Mouse (Mus musculus) E14TG2a.4 (cell line): ENCODE results near the gene Synrg.

Experiments used
- H3K27me3 ChIP-seq: 2 replicates; pipeline ENCODE4 v1.6.1; 2014; ENCODE audit warnings: low read length, control low read depth; ENCODE audit not compliant: insufficient read depth
- H3K36me3 ChIP-seq: 2 replicates; pipeline ENCODE4 v1.6.1; 2014; ENCODE audit warnings: low read length, control low read depth; ENCODE audit not compliant: insufficient read depth
- H3K4me1 ChIP-seq: replicated peaks from 2 replicates; pipeline ENCODE4 v1.6.1; 2014; ENCODE audit warnings: low read depth, low read length, control low read depth
- H3K4me3 ChIP-seq: replicated peaks from 2 replicates; pipeline ENCODE4 v1.5.1; 2014; ENCODE audit warnings: mild to moderate bottlenecking, low read length
- H3K9me3 ChIP-seq: 2 replicates; pipeline ENCODE4 v1.6.1; 2014; ENCODE audit warnings: low read length, control low read depth
- CTCF ChIP-seq: conservative IDR thresholded peaks from 2 replicates; pipeline ENCODE4 v1.5.1; 2014; ENCODE audit warnings: low read length
- NANOG ChIP-seq: IDR thresholded peaks from 2 replicates; pipeline ENCODE4 v1.6.1; 2014; ENCODE audit warnings: borderline replicate concordance, low read length, mixed read lengths
- POU5F1 ChIP-seq: IDR thresholded peaks from 2 replicates; pipeline ENCODE4 v1.6.1; 2014; ENCODE audit warnings: low read length, borderline replicate concordance

Gene Synrg

GRCm38 (mm10) chr11:84044988-84045387 lies 80.8 kb downstream of the Synrg start:
- TF ChIP-seq POU5F1 (no peak), NANOG (no peak)
- H3K4me3 ChIP-seq, result no peak overlapping the region
- H3K27me3 ChIP-seq, result no peaks in the 10 kb centered on the region; the same call in 1 of the 2 replicates
- peaks cover 12% of the 10 kb centered on the region for H3K36me3 ChIP-seq
- peaks cover 7% of the 10 kb centered on the region; the same call in 1 of the 2 replicates for H3K4me1 ChIP-seq
- no peaks in the 10 kb centered on the region for H3K9me3 ChIP-seq

- Histone ChIP-seq H3K4me1 (peaks cover 7% of the 10 kb centered on the region; the same call in 1 of the 2 replicates), H3K27me3 (no peaks in the 10 kb centered on the region; the same call in 1 of the 2 replicates), H3K4me3 (no peak overlapping the region), H3K9me3 (no peaks in the 10 kb centered on the region), H3K36me3 (no peaks in the 10 kb centered on the region)
- no peak for TF ChIP-seq POU5F1
- no peak for TF ChIP-seq NANOG
- no peak for TF ChIP-seq CTCF
Observed at GRCm38 (mm10) chr11:84047270-84047669, 83.0 kb downstream of the Synrg start.

GRCm38 (mm10) chr11:84048411-84048810 lies 84.2 kb downstream of the Synrg start:
- H3K36me3 ChIP-seq, result no peaks in the 10 kb centered on the region
- no peaks in the 10 kb centered on the region; the same call in 1 of the 2 replicates for H3K27me3 ChIP-seq
- peak overlapping the region; percentile 46 for H3K4me3 ChIP-seq
- H3K4me1 ChIP-seq, result peaks cover 11% of the 10 kb centered on the region; the same call in 1 of the 2 replicates
- H3K9me3 ChIP-seq, result no peaks in the 10 kb centered on the region
- TF ChIP-seq POU5F1, result no peak
- no peak for TF ChIP-seq CTCF
- TF ChIP-seq NANOG, result no peak

GRCm38 (mm10) chr11:84053055-84053454 lies 88.8 kb downstream of the Synrg start:
- no peaks in the 10 kb centered on the region for H3K36me3 ChIP-seq
- H3K27me3 ChIP-seq, result no peaks in the 10 kb centered on the region; the same call in 1 of the 2 replicates
- no peaks in the 10 kb centered on the region for H3K9me3 ChIP-seq
- H3K4me1 ChIP-seq, result peaks cover 18% of the 10 kb centered on the region
- no peak for TF ChIP-seq NANOG
- no peak for TF ChIP-seq POU5F1
- no peak for TF ChIP-seq CTCF
- no peak overlapping the region for H3K4me3 ChIP-seq

- Histone ChIP-seq H3K4me1 (peaks cover 17% of the 10 kb centered on the region), H3K36me3 (no peaks in the 10 kb centered on the region), H3K4me3 (peak overlapping the region; percentile 55)
Observed at GRCm38 (mm10) chr11:84053524-84054163, 89.4 kb downstream of the Synrg start.

GRCm38 (mm10) chr11:84057418-84057817 lies 93.2 kb downstream of the Synrg start:
- Histone ChIP-seq H3K36me3 (no peaks in the 10 kb centered on the region), H3K4me3 (no peak overlapping the region), H3K9me3 (no peaks in the 10 kb centered on the region), H3K4me1 (peaks cover 20% of the 10 kb centered on the region), H3K27me3 (no peaks in the 10 kb centered on the region)
- TF ChIP-seq CTCF, result no peak
- no peak for TF ChIP-seq POU5F1
- no peak for TF ChIP-seq NANOG

More at GRCm38 (mm10) chr11:84053524-84054163, 89.4 kb downstream of the Synrg start:
- no peak for TF ChIP-seq POU5F1
- TF ChIP-seq CTCF, result no peak
- TF ChIP-seq NANOG, result no peak
- H3K27me3 ChIP-seq, result no peaks in the 10 kb centered on the region; the same call in 1 of the 2 replicates
- no peaks in the 10 kb centered on the region for H3K9me3 ChIP-seq

GRCm38 (mm10) chr11:84059784-84060183 lies 95.6 kb downstream of the Synrg start:
- peaks cover 9% of the 10 kb centered on the region for H3K4me1 ChIP-seq
- no peaks in the 10 kb centered on the region for H3K27me3 ChIP-seq
- H3K36me3 ChIP-seq, result no peaks in the 10 kb centered on the region
- no peaks in the 10 kb centered on the region for H3K9me3 ChIP-seq
- no peak for TF ChIP-seq POU5F1
- no peak for TF ChIP-seq CTCF
- TF ChIP-seq NANOG, result no peak
- no peak overlapping the region for H3K4me3 ChIP-seq

- Histone ChIP-seq H3K9me3 (no peaks in the 10 kb centered on the region), H3K36me3 (no peaks in the 10 kb centered on the region)
- TF ChIP-seq NANOG (no peak), CTCF (no peak), POU5F1 (no peak)
Observed at GRCm38 (mm10) chr11:84060635-84061034, 96.4 kb downstream of the Synrg start.

GRCm38 (mm10) chr11:84061881-84062280 lies 97.7 kb downstream of the Synrg start:
- H3K4me3 ChIP-seq, result no peak overlapping the region

More at GRCm38 (mm10) chr11:84060635-84061034, 96.4 kb downstream of the Synrg start:
- Histone ChIP-seq H3K4me3 (no peak overlapping the region), H3K4me1 (peaks cover 12% of the 10 kb centered on the region), H3K27me3 (peaks cover 2% of the 10 kb centered on the region; the same call in 1 of the 2 replicates)

More at GRCm38 (mm10) chr11:84061881-84062280, 97.7 kb downstream of the Synrg start:
- Histone ChIP-seq H3K4me1 (peaks cover 23% of the 10 kb centered on the region), H3K36me3 (no peaks in the 10 kb centered on the region), H3K9me3 (no peaks in the 10 kb centered on the region), H3K27me3 (peaks cover 14% of the 10 kb centered on the region)
- TF ChIP-seq POU5F1, result no peak
- no peak for TF ChIP-seq NANOG
- no peak for TF ChIP-seq CTCF
